Mouse (Mus musculus) heart, postnatal 0 days (tissue): Measurements from ENCODE around the gene Pprc1. TPM values are rescaled to one million over a fixed set of nuclear protein-coding genes. Genes with fewer than 3 reads are reported as not detected.

Experiments
- ATAC-seq: fragments of 200-750 bp; cut with Nextera tagmentation; 2 replicates; pipeline ENCODE4 v1.8.0; 2017; ENCODE audit warnings: low read depth, moderate number of reproducible peaks, moderate library complexity; ENCODE audit not compliant: insufficient read depth
- DNase-seq: peaks from one replicate; pipeline ENCODE4 v3.0.0-alpha.2; 2016; ENCODE audit warnings: low spot score
- H3K27ac ChIP-seq: fragments of 300-500 bp; sonication (generic); 2 replicates; pipeline ENCODE4 v1.5.1; 2014; ENCODE audit warnings: low read depth, mild to moderate bottlenecking
- H3K27me3 ChIP-seq: fragments of 300-500 bp; sonication (generic); 2 replicates; pipeline ENCODE4 v1.6.1; 2014; ENCODE audit warnings: low read length, mixed read lengths; ENCODE audit not compliant: control insufficient read depth, insufficient read depth
- H3K36me3 ChIP-seq: fragments of 300-500 bp; sonication (generic); replicated peaks from 2 replicates; pipeline ENCODE4 v1.6.1; 2014; ENCODE audit warnings: low read length, mixed read lengths; ENCODE audit not compliant: control insufficient read depth, insufficient read depth
- H3K4me1 ChIP-seq: fragments of 300-500 bp; sonication (generic); 2 replicates; pipeline ENCODE4 v1.6.1; 2014; ENCODE audit warnings: antibody characterized with exemption; ENCODE audit not compliant: control insufficient read depth, insufficient read depth
- H3K4me2 ChIP-seq: fragments of 300-500 bp; sonication (generic); 2 replicates; pipeline ENCODE4 v1.6.1; 2014; ENCODE audit warnings: low read depth, mild to moderate bottlenecking, low read length, moderate library complexity
- H3K4me3 ChIP-seq: fragments of 300-500 bp; sonication (generic); 2 replicates; pipeline ENCODE4 v1.5.1; 2014; ENCODE audit warnings: low read depth, low read length
- H3K9ac ChIP-seq: fragments of 300-500 bp; sonication (generic); replicated peaks from 2 replicates; pipeline ENCODE4 v1.6.1; 2014; ENCODE audit warnings: low read depth, low read length, mixed read lengths
- H3K9me3 ChIP-seq: fragments of 300-500 bp; sonication (generic); replicated peaks from 2 replicates; pipeline ENCODE4 v1.6.1; 2016; ENCODE audit warnings: low read length; ENCODE audit not compliant: control insufficient read depth
- CTCF ChIP-seq: IDR thresholded peaks from 2 replicates; pipeline ENCODE4 v1.5.1; 2016; ENCODE audit warnings: antibody characterized with exemption, control low read depth, low read depth
- EP300 ChIP-seq: IDR thresholded peaks from 2 replicates; pipeline ENCODE4 v1.6.1; 2016; ENCODE audit warnings: antibody characterized with exemption, low read depth
- WGBS: fragments of 180-500 bp; shearing (Covaris S2); extraction: QIAGEN DNeasy Blood & Tissue Kit; methylation state at CpG from one replicate; pipeline ENCODE4 v1.1.7; 2014; 5-methylcytosine and 5-hydroxymethylcytosine counted together
- polyA plus RNA-seq: library from polyadenylated mRNA; unstranded; fragments of >200 nt; fragmentation: Nextera tagmentation; extraction: Ambion mirVana; gene quantifications from 2 replicates; pipeline ENCODE4 v1.2.1, GENCODE M21; 2015
- total RNA-seq: library from RNA; depleted of rRNA; stranded (reverse); fragments of >200 nt; gene quantifications from 2 replicates; pipeline ENCODE4 v1.2.3, GENCODE M21; 2014; ENCODE audit warnings: low replicate concordance; rRNA removed

Pprc1 gene
- total RNA-seq: 6.3 and 6.8 TPM in 2 replicates
- 5.1 and 6.5 TPM in 2 replicates for polyA plus RNA-seq

- H3K36me3 ChIP-seq: no peaks in the 10 kb centered on the region
- no peaks in the 10 kb centered on the region for H3K27me3 ChIP-seq
- TF ChIP-seq EP300 (no peak), CTCF (no peak)
- no peaks in the 10 kb centered on the region for H3K9me3 ChIP-seq
- ATAC-seq (no peak), DNase-seq (peak; percentile 70)
- peaks cover 49% of the 10 kb centered on the region for H3K4me1 ChIP-seq
- 0% methylated on average over 20 of the region's 34 CpGs for WGBS
- peak within 1 kb of the TSS; percentile 99 for H3K27ac ChIP-seq
- H3K4me3 ChIP-seq: peak within 1 kb of the TSS; percentile 98
- peak within 1 kb of the TSS; percentile 98 for H3K9ac ChIP-seq
- peak within 1 kb of the TSS; percentile 96 for H3K4me2 ChIP-seq
These were observed at the start of gene Pprc1 for GRCm38 (mm10) chr19:46044271-46044992. Gene Pprc1 (plus strand): TSS chr19:46044886.

GRCm38 (mm10) chr19:45997365-45997764, 47.3 kb upstream of the Pprc1 start:
- ATAC-seq: no peak
- TF ChIP-seq EP300 (no peak), CTCF (no peak)
- WGBS: 54% methylated on average over 5 of the region's 5 CpGs
- Histone ChIP-seq H3K27ac (peak overlapping the region; percentile 92), H3K4me3 (peak overlapping the region; percentile 82), H3K36me3 (no peaks in the 10 kb centered on the region), H3K9ac (peak overlapping the region; percentile 86), H3K4me2 (peak overlapping the region; percentile 80), H3K27me3 (no peaks in the 10 kb centered on the region), H3K4me1 (0 out of 2 replicates have a peak, but pooled peaks cover 9% of the 10 kb centered on the region), H3K9me3 (no peaks in the 10 kb centered on the region)
- DNase-seq: no peak

- H3K9ac ChIP-seq: peak within 1 kb of the TSS; percentile 86
- WGBS: 1% methylated on average over 74 of the region's 76 CpGs
- DNase-seq (peak; percentile 97), ATAC-seq (peak; percentile 93)
- H3K4me2 ChIP-seq: peak within 1 kb of the TSS; percentile 80
- no peak; the same call in 1 of the 2 replicates for TF ChIP-seq CTCF
- peak; percentile 74; the same call in 1 of the 2 replicates for TF ChIP-seq EP300
- H3K9me3 ChIP-seq: no peaks in the 10 kb centered on the region
- no peaks in the 10 kb centered on the region for H3K27me3 ChIP-seq
- no peaks in the 10 kb centered on the region for H3K36me3 ChIP-seq
- peak within 1 kb of the TSS; percentile 92 for H3K27ac ChIP-seq
- H3K4me1 ChIP-seq: 0 out of 2 replicates have a peak, but pooled peaks cover 9% of the 10 kb centered on the region
- H3K4me3 ChIP-seq: peak within 1 kb of the TSS; percentile 82
These were observed 46.6 kb upstream of the Pprc1 start, which contains the start of gene Armh3 for GRCm38 (mm10) chr19:45997785-45998693. Gene Armh3 (minus strand): TSS chr19:45998488.

GRCm38 (mm10) chr19:45998694-45999217, 45.9 kb upstream of the Pprc1 start:
- WGBS: 10% methylated on average over 8 of the region's 8 CpGs
- no peaks in the 10 kb centered on the region for H3K36me3 ChIP-seq
- 0 out of 2 replicates have a peak, but pooled peaks cover 10% of the 10 kb centered on the region for H3K4me1 ChIP-seq
- H3K27ac ChIP-seq: no peak overlapping the region
- peak overlapping the region; percentile 82 for H3K4me3 ChIP-seq
- H3K9ac ChIP-seq: peak overlapping the region; percentile 86; the same call in 1 of the 2 replicates
- TF ChIP-seq CTCF: no peak
- no peak for TF ChIP-seq EP300
- DNase-seq (no peak), ATAC-seq (no peak)
- H3K4me2 ChIP-seq: peak overlapping the region; percentile 80
- no peaks in the 10 kb centered on the region for H3K27me3 ChIP-seq
- H3K9me3 ChIP-seq: no peaks in the 10 kb centered on the region

GRCm38 (mm10) chr19:45999378-45999777, 45.3 kb upstream of the Pprc1 start:
- TF ChIP-seq CTCF: no peak
- no peak for TF ChIP-seq EP300
- peaks cover 16% of the 10 kb centered on the region for H3K4me1 ChIP-seq
- no peak for DNase-seq
- H3K9ac ChIP-seq: no peak overlapping the region
- ATAC-seq: no peak
- H3K4me3 ChIP-seq: no peak overlapping the region
- no peak overlapping the region for H3K27ac ChIP-seq
- H3K9me3 ChIP-seq: no peaks in the 10 kb centered on the region
- H3K36me3 ChIP-seq: no peaks in the 10 kb centered on the region
- H3K27me3 ChIP-seq: no peaks in the 10 kb centered on the region
- H3K4me2 ChIP-seq: no peak overlapping the region
- 22% methylated on average over 1 of the region's 1 CpGs for WGBS
